Mouse (Mus musculus) forebrain, embryonic 14.5 days (tissue): ENCODE results near the gene Parp8. TPM values are rescaled to one million over a fixed set of nuclear protein-coding genes. Genes with fewer than 3 reads are reported as not detected.

Experiments used
- ATAC-seq: fragments of 200-750 bp; cut with Nextera tagmentation; 2 replicates; pipeline ENCODE4 v1.8.0; 2017; ENCODE audit warnings: mild to moderate bottlenecking, moderate library complexity
- DNase-seq: peaks from one replicate; pipeline ENCODE4 v3.0.0-alpha.2; 2015; ENCODE audit warnings: low spot score
- H3K27ac ChIP-seq: fragments of 300-500 bp; sonication (generic); 2 replicates; pipeline ENCODE4 v1.5.1; 2014; ENCODE audit warnings: low read depth, mild to moderate bottlenecking, control low read depth, low read length, moderate library complexity
- H3K27me3 ChIP-seq: fragments of 300-500 bp; sonication (generic); replicated peaks from 2 replicates; pipeline ENCODE4 v1.6.1; 2014; ENCODE audit warnings: low read length, control low read depth, mixed read lengths; ENCODE audit not compliant: control insufficient read depth, insufficient read depth
- H3K36me3 ChIP-seq: fragments of 300-500 bp; sonication (generic); 2 replicates; pipeline ENCODE4 v1.6.1; 2014; ENCODE audit warnings: low read length, control low read depth; ENCODE audit not compliant: control insufficient read depth, insufficient read depth
- H3K4me1 ChIP-seq: fragments of 300-500 bp; sonication (generic); 2 replicates; pipeline ENCODE4 v1.6.1; 2014; ENCODE audit warnings: antibody characterized with exemption, low read length, control low read depth; ENCODE audit not compliant: control insufficient read depth, insufficient read depth
- H3K4me2 ChIP-seq: fragments of 300-500 bp; sonication (generic); 2 replicates; pipeline ENCODE4 v1.6.1; 2014; ENCODE audit warnings: mild to moderate bottlenecking, control low read depth, low read length
- H3K4me3 ChIP-seq: fragments of 300-500 bp; sonication (generic); 2 replicates; pipeline ENCODE4 v1.5.1; 2014; ENCODE audit warnings: low read depth, low read length, control low read depth
- H3K9ac ChIP-seq: fragments of 300-500 bp; sonication (generic); 2 replicates; pipeline ENCODE4 v1.6.1; 2014; ENCODE audit warnings: mild to moderate bottlenecking, low read length, control low read depth, moderate library complexity
- H3K9me3 ChIP-seq: fragments of 300-500 bp; sonication (generic); replicated peaks from 2 replicates; pipeline ENCODE4 v1.6.1; 2016; ENCODE audit warnings: low read length, control low read depth, mixed read lengths; ENCODE audit not compliant: control insufficient read depth
- WGBS: fragments of 180-500 bp; shearing (Covaris S2); extraction: QIAGEN DNeasy Blood & Tissue Kit; methylation state at CpG from one replicate; pipeline ENCODE4 v1.1.7; 2014; 5-methylcytosine and 5-hydroxymethylcytosine counted together
- polyA plus RNA-seq: library from polyadenylated mRNA; unstranded; fragments of >200 nt; fragmentation: Nextera tagmentation; extraction: Ambion mirVana; gene quantifications from 2 replicates; pipeline ENCODE4 v1.2.1, GENCODE M21; 2014

Gene Parp8
- 16.0 and 21.0 TPM in 2 replicates for polyA plus RNA-seq

GRCm38 (mm10) chr13:117025226-117026067, at the start of gene Parp8:
TSS of gene Parp8 (minus strand) at chr13:117025537.
- peak within 1 kb of the TSS; percentile 83 for H3K4me2 ChIP-seq
- H3K4me3 ChIP-seq = peak within 1 kb of the TSS; percentile 77
- H3K27ac ChIP-seq = peak within 1 kb of the TSS; percentile 89
- H3K9ac ChIP-seq = peak within 1 kb of the TSS; percentile 95
- 0% methylated on average over 36 of the region's 67 CpGs for WGBS
- no peaks in the 10 kb centered on the region for H3K36me3 ChIP-seq
- H3K4me1 ChIP-seq = peaks cover 3% of the 10 kb centered on the region; the same call in 1 of the 2 replicates
- peak; percentile 72 for DNase-seq
- H3K27me3 ChIP-seq = no peaks in the 10 kb centered on the region
- H3K9me3 ChIP-seq = no peaks in the 10 kb centered on the region
- peak; percentile 64 for ATAC-seq

- H3K4me1 ChIP-seq = peaks cover 5% of the 10 kb centered on the region
- DNase-seq (peak; percentile 48), ATAC-seq (peak; percentile 44)
- no peak overlapping the region for H3K4me3 ChIP-seq
- H3K27me3 ChIP-seq = no peaks in the 10 kb centered on the region
- H3K9ac ChIP-seq = no peak overlapping the region
- H3K27ac ChIP-seq = peak overlapping the region; percentile 9; the same call in 1 of the 2 replicates
- H3K36me3 ChIP-seq = no peaks in the 10 kb centered on the region
- 58% methylated on average over 17 of the region's 17 CpGs for WGBS
- no peaks in the 10 kb centered on the region for H3K9me3 ChIP-seq
- H3K4me2 ChIP-seq = no peak overlapping the region
These were observed 37.4 kb upstream of the Parp8 start for GRCm38 (mm10) chr13:117062628-117063315.

- 69% methylated on average over 2 of the region's 2 CpGs for WGBS
- no peak for ATAC-seq
- Histone ChIP-seq H3K4me3 (no peak overlapping the region), H3K9me3 (no peaks in the 10 kb centered on the region), H3K4me1 (no peaks in the 10 kb centered on the region), H3K9ac (no peak overlapping the region), H3K36me3 (no peaks in the 10 kb centered on the region), H3K4me2 (no peak overlapping the region), H3K27ac (no peak overlapping the region), H3K27me3 (no peaks in the 10 kb centered on the region)
- DNase-seq = no peak
These were observed 31.1 kb upstream of the Parp8 start for GRCm38 (mm10) chr13:117056466-117056865.

GRCm38 (mm10) chr13:117054811-117055496, 29.6 kb upstream of the Parp8 start:
- Histone ChIP-seq H3K4me1 (no peaks in the 10 kb centered on the region), H3K27me3 (no peaks in the 10 kb centered on the region), H3K4me3 (no peak overlapping the region), H3K9ac (no peak overlapping the region), H3K9me3 (no peaks in the 10 kb centered on the region), H3K27ac (no peak overlapping the region), H3K36me3 (no peaks in the 10 kb centered on the region), H3K4me2 (no peak overlapping the region)
- no peak for ATAC-seq
- DNase-seq = no peak
- WGBS = 88% methylated on average over 7 of the region's 7 CpGs

GRCm38 (mm10) chr13:117052748-117053147, 27.4 kb upstream of the Parp8 start:
- H3K27ac ChIP-seq = no peak overlapping the region
- no peaks in the 10 kb centered on the region for H3K27me3 ChIP-seq
- no peaks in the 10 kb centered on the region for H3K9me3 ChIP-seq
- WGBS = 92% methylated on average over 3 of the region's 3 CpGs
- H3K4me2 ChIP-seq = no peak overlapping the region
- H3K36me3 ChIP-seq = no peaks in the 10 kb centered on the region
- no peak overlapping the region for H3K9ac ChIP-seq
- ATAC-seq (no peak), DNase-seq (no peak)
- H3K4me1 ChIP-seq = no peaks in the 10 kb centered on the region
- no peak overlapping the region for H3K4me3 ChIP-seq

GRCm38 (mm10) chr13:117048541-117048971, 23.2 kb upstream of the Parp8 start:
- H3K4me2 ChIP-seq = no peak overlapping the region
- DNase-seq = peak; percentile 54
- no peak overlapping the region for H3K27ac ChIP-seq
- H3K9ac ChIP-seq = no peak overlapping the region
- no peaks in the 10 kb centered on the region for H3K27me3 ChIP-seq
- no peak overlapping the region for H3K4me3 ChIP-seq
- H3K4me1 ChIP-seq = no peaks in the 10 kb centered on the region
- ATAC-seq = peak; percentile 65; the same call in 1 of the 2 replicates
- no peaks in the 10 kb centered on the region for H3K36me3 ChIP-seq
- H3K9me3 ChIP-seq = no peaks in the 10 kb centered on the region
- WGBS = 84% methylated on average over 5 of the region's 5 CpGs

- H3K4me2 ChIP-seq = no peak overlapping the region
- no peak overlapping the region for H3K9ac ChIP-seq
- no peaks in the 10 kb centered on the region for H3K4me1 ChIP-seq
- no peak overlapping the region for H3K27ac ChIP-seq
- no peaks in the 10 kb centered on the region for H3K27me3 ChIP-seq
- H3K36me3 ChIP-seq = no peaks in the 10 kb centered on the region
- no peak overlapping the region for H3K4me3 ChIP-seq
- DNase-seq = no peak
- no peak for ATAC-seq
- no peaks in the 10 kb centered on the region for H3K9me3 ChIP-seq
These were observed 18.2 kb upstream of the Parp8 start for GRCm38 (mm10) chr13:117043567-117043966.

GRCm38 (mm10) chr13:117041021-117041420, 15.7 kb upstream of the Parp8 start:
- Histone ChIP-seq H3K4me2 (no peak overlapping the region), H3K27ac (no peak overlapping the region), H3K27me3 (no peaks in the 10 kb centered on the region), H3K4me1 (no peaks in the 10 kb centered on the region), H3K4me3 (no peak overlapping the region), H3K36me3 (no peaks in the 10 kb centered on the region), H3K9me3 (no peaks in the 10 kb centered on the region), H3K9ac (no peak overlapping the region)
- no peak for DNase-seq
- no peak for ATAC-seq
